Mouse (Mus musculus) right cerebral cortex, adult 2 months (tissue): ENCODE measurements around the gene Fastkd1.
"Not testable (repeated sequence)": the region's sequence is repeated elsewhere in the genome, so short reads cannot be mapped to it uniquely, and the experiment has no call there.

Source experiments
- DNase-seq, 2 experiments: peaks; one replicate each; pipeline ENCODE4 v3.0.0; 2021 to 2022; ENCODE audit warnings: low spot score in 2 of 2

Fastkd1 gene

GRCm38 (mm10) chr2:69669853-69670252 is 43.5 kb downstream of the Fastkd1 start, which contains the start of gene Klhl41:
Klhl41 (plus strand) TSS chr2:69670120.
- no peak for DNase-seq

GRCm38 (mm10) chr2:69668414-69668813 is 44.9 kb downstream of the Fastkd1 start:
- DNase-seq = no peak

- DNase-seq = no peak
Measured at GRCm38 (mm10) chr2:69667656-69668055, 45.7 kb downstream of the Fastkd1 start.

- no peak for DNase-seq
Measured at GRCm38 (mm10) chr2:69663827-69664476, 49.4 kb downstream of the Fastkd1 start.

DNA sequence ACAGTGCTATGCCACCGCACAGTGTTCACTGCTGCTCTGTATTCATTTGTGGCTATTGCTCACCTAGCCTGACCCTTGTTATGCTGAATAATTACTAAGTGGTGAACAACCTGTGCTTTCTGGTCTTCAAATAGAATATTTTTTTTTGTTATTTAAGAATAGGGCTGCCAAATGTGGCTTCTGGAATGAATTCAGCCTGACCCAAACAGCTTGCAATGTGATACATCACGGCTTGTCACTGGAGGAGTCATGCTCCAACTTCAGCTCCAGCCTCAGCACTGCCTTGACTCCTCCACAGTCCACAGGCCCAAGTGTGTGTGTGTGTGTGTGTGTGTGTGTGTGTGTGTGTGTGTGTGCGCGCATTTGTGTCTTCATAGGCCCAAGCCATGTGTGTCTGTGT is 54.0 kb downstream of the Fastkd1 start:
- DNase-seq = no peak

- DNase-seq = no peak
Measured at GRCm38 (mm10) chr2:69649716-69650115, 63.6 kb downstream of the Fastkd1 start.

GRCm38 (mm10) chr2:69646726-69647490 is 66.4 kb downstream of the Fastkd1 start, which contains the start of gene Bbs5:
Bbs5 (plus strand) TSS chr2:69647171.
- peak; percentile 96 to 97 for DNase-seq

DNA sequence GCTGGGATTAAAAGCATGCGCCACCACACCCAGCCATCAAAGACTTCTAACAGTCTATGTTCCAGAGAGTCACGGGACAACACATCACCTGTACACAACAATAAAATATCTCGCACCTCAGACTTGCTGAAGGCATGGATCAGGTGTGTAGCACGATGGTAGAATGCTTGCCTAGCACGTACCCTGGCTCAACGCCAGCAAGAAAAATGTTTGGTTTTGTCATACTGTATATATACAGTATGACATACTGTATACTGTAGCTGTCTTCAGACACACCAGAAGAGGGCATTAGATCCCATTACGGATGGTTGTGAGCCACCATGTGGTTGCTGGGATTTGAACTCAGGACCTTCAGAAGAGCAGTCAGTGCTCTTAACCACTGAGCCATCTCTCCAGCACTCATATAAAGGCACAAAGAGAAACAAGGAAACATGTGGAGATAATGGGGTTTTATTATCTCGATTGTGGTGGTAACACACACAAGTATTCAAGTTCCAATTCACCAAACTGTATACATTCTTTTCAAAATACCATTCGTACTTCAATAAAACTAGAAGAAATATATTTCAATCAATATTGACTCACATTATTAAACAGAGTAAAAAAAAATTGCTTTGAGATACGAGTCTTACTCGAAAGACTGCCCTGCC is 68.2 kb downstream of the Fastkd1 start:
- no peak for DNase-seq

DNA sequence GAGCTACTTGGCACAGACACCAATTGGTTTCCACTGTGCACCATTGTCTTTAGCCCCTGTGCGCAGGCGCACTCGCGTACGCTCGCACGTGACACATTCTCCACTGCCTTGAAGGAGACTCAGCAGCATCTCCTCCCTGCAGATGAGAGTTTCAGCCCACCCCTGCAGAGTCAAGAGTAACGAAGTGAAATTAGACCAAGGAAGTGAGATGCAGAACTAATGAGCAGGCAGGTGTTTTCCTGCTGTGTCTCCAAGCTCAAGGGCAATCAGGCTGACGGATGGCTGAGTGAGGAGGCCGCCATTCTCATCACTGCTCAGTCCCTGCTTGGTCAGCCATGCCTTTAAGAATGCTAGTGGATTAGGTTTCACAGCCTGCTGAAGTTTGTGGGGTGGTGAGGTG is 73.2 kb downstream of the Fastkd1 start:
- DNase-seq = no peak

GRCm38 (mm10) chr2:69637989-69638388 is 75.3 kb downstream of the Fastkd1 start:
- not testable (repeated sequence) for DNase-seq
